Mouse (Mus musculus): ENCODE data around the gene Shisa8. TPM values are rescaled to one million over a fixed set of nuclear protein-coding genes. Genes with fewer than 3 reads are reported as not detected.
"Not testable (repeated sequence)": the region's sequence is repeated elsewhere in the genome, so short reads cannot be mapped to it uniquely, and the experiment has no call there.

The Shisa8 gene
- 3.4 and 4.2 TPM in 2 replicates for polyA plus RNA-seq (2015; fragmentation: Nextera tagmentation; extraction: Ambion mirVana)

- H3K4me2 ChIP-seq (ENCODE audit: low read length) = peak within 1 kb of the TSS; percentile 74
- no peaks in the 10 kb centered on the region for H3K36me3 ChIP-seq (ENCODE audit: control insufficient read depth, insufficient read depth, low read length)
- peaks cover 53% of the 10 kb centered on the region for H3K27me3 ChIP-seq (replicated peaks; ENCODE audit: control insufficient read depth, insufficient read depth, low read length)
- ATAC-seq = no peak
- peak within 1 kb of the TSS; percentile 62 for H3K9ac ChIP-seq (ENCODE audit: low read depth, low read length)
- 1% methylated on average over 27 of the region's 34 CpGs for WGBS
- H3K4me3 ChIP-seq (ENCODE audit: low read length) = peak within 1 kb of the TSS; percentile 53
- H3K9me3 ChIP-seq (ENCODE audit: control insufficient read depth, low read length) = no peaks in the 10 kb centered on the region
- no peak within 1 kb of the TSS for H3K27ac ChIP-seq (ENCODE audit: low read depth, low read length)
- peaks cover 24% of the 10 kb centered on the region for H3K4me1 ChIP-seq (ENCODE audit: control insufficient read depth, insufficient read depth, low read depth, low read length)
These were observed at the start of gene Shisa8 for GRCm38 (mm10) chr15:82212752-82213063. Gene Shisa8, minus strand, starts transcription at chr15:82212815.

- H3K9me3 ChIP-seq (ENCODE audit: control insufficient read depth, low read length) = no peaks in the 10 kb centered on the region
- H3K4me1 ChIP-seq (ENCODE audit: control insufficient read depth, insufficient read depth, low read depth, low read length) = peaks cover 25% of the 10 kb centered on the region
- WGBS = 18% methylated on average over 16 of the region's 16 CpGs
- H3K27ac ChIP-seq (ENCODE audit: low read depth, low read length) = no peak overlapping the region
- H3K4me3 ChIP-seq (ENCODE audit: low read length) = no peak overlapping the region
- H3K4me2 ChIP-seq (ENCODE audit: low read length) = no peak overlapping the region
- ATAC-seq = no peak
- no peak overlapping the region for H3K9ac ChIP-seq (ENCODE audit: low read depth, low read length)
- H3K27me3 ChIP-seq (replicated peaks; ENCODE audit: control insufficient read depth, insufficient read depth, low read length) = no peaks in the 10 kb centered on the region
- no peaks in the 10 kb centered on the region for H3K36me3 ChIP-seq (ENCODE audit: control insufficient read depth, insufficient read depth, low read length)
These were observed 46.9 kb upstream of the Shisa8 start for GRCm38 (mm10) chr15:82259510-82259909.

GRCm38 (mm10) chr15:82255944-82256383 lies 43.3 kb upstream of the Shisa8 start:
- Histone ChIP-seq H3K36me3 (ENCODE audit: control insufficient read depth, insufficient read depth, low read length) (no peaks in the 10 kb centered on the region), H3K9ac (ENCODE audit: low read depth, low read length) (peak overlapping the region; percentile 74), H3K27ac (ENCODE audit: low read depth, low read length) (peak overlapping the region; percentile 90), H3K27me3 (replicated peaks; ENCODE audit: control insufficient read depth, insufficient read depth, low read length) (no peaks in the 10 kb centered on the region), H3K4me1 (ENCODE audit: control insufficient read depth, insufficient read depth, low read depth, low read length) (peaks cover 22% of the 10 kb centered on the region), H3K4me3 (ENCODE audit: low read length) (peak overlapping the region; percentile 58), H3K4me2 (ENCODE audit: low read length) (peak overlapping the region; percentile 59), H3K9me3 (ENCODE audit: control insufficient read depth, low read length) (no peaks in the 10 kb centered on the region)
- 7% methylated on average over 10 of the region's 10 CpGs for WGBS
- peak; percentile 95 for ATAC-seq

- peak overlapping the region; percentile 74; the same call in 1 of the 2 replicates for H3K9ac ChIP-seq (ENCODE audit: low read depth, low read length)
- H3K27me3 ChIP-seq (replicated peaks; ENCODE audit: control insufficient read depth, insufficient read depth, low read length) = no peaks in the 10 kb centered on the region
- H3K9me3 ChIP-seq (ENCODE audit: control insufficient read depth, low read length) = no peaks in the 10 kb centered on the region
- H3K4me1 ChIP-seq (ENCODE audit: control insufficient read depth, insufficient read depth, low read depth, low read length) = peaks cover 22% of the 10 kb centered on the region
- ATAC-seq = no peak
- H3K4me3 ChIP-seq (ENCODE audit: low read length) = no peak overlapping the region; the same call in 1 of the 2 replicates
- no peaks in the 10 kb centered on the region for H3K36me3 ChIP-seq (ENCODE audit: control insufficient read depth, insufficient read depth, low read length)
- WGBS = 39% methylated on average over 4 of the region's 4 CpGs
- peak overlapping the region; percentile 90 for H3K27ac ChIP-seq (ENCODE audit: low read depth, low read length)
- peak overlapping the region; percentile 59 for H3K4me2 ChIP-seq (ENCODE audit: low read length)
These were observed 42.6 kb upstream of the Shisa8 start for GRCm38 (mm10) chr15:82255248-82255647.

GRCm38 (mm10) chr15:82252097-82252496 lies 39.5 kb upstream of the Shisa8 start, which contains the start of gene 1500009C09Rik:
Gene 1500009C09Rik, plus strand, starts transcription at chr15:82252397.
- H3K4me3 ChIP-seq (ENCODE audit: low read length) = no peak within 1 kb of the TSS
- H3K9ac ChIP-seq (ENCODE audit: low read depth, low read length) = no peak within 1 kb of the TSS
- H3K27ac ChIP-seq (ENCODE audit: low read depth, low read length) = no peak within 1 kb of the TSS
- H3K36me3 ChIP-seq (ENCODE audit: control insufficient read depth, insufficient read depth, low read length) = no peaks in the 10 kb centered on the region
- H3K9me3 ChIP-seq (ENCODE audit: control insufficient read depth, low read length) = no peaks in the 10 kb centered on the region
- no peak for ATAC-seq
- H3K27me3 ChIP-seq (replicated peaks; ENCODE audit: control insufficient read depth, insufficient read depth, low read length) = no peaks in the 10 kb centered on the region
- H3K4me1 ChIP-seq (ENCODE audit: control insufficient read depth, insufficient read depth, low read depth, low read length) = peaks cover 16% of the 10 kb centered on the region
- WGBS = 91% methylated on average over 6 of the region's 6 CpGs
- no peak within 1 kb of the TSS for H3K4me2 ChIP-seq (ENCODE audit: low read length)

- Histone ChIP-seq H3K4me2 (ENCODE audit: low read length) (no peak overlapping the region), H3K9ac (ENCODE audit: low read depth, low read length) (no peak overlapping the region), H3K36me3 (ENCODE audit: control insufficient read depth, insufficient read depth, low read length) (no peaks in the 10 kb centered on the region), H3K9me3 (ENCODE audit: control insufficient read depth, low read length) (no peaks in the 10 kb centered on the region), H3K4me3 (ENCODE audit: low read length) (no peak overlapping the region), H3K27ac (ENCODE audit: low read depth, low read length) (no peak overlapping the region), H3K27me3 (replicated peaks; ENCODE audit: control insufficient read depth, insufficient read depth, low read length) (no peaks in the 10 kb centered on the region), H3K4me1 (ENCODE audit: control insufficient read depth, insufficient read depth, low read depth, low read length) (peaks cover 11% of the 10 kb centered on the region)
- no peak for ATAC-seq
- WGBS = 97% methylated on average over 3 of the region's 3 CpGs
These were observed 39.0 kb upstream of the Shisa8 start for GRCm38 (mm10) chr15:82251579-82251978.

GRCm38 (mm10) chr15:82247131-82247776 lies 34.6 kb upstream of the Shisa8 start:
- Histone ChIP-seq H3K27ac (ENCODE audit: low read depth, low read length) (no peak overlapping the region), H3K27me3 (replicated peaks; ENCODE audit: control insufficient read depth, insufficient read depth, low read length) (no peaks in the 10 kb centered on the region), H3K4me1 (ENCODE audit: control insufficient read depth, insufficient read depth, low read depth, low read length) (peaks cover 7% of the 10 kb centered on the region), H3K36me3 (ENCODE audit: control insufficient read depth, insufficient read depth, low read length) (no peaks in the 10 kb centered on the region), H3K4me2 (ENCODE audit: low read length) (no peak overlapping the region), H3K4me3 (ENCODE audit: low read length) (no peak overlapping the region), H3K9me3 (ENCODE audit: control insufficient read depth, low read length) (no peaks in the 10 kb centered on the region), H3K9ac (ENCODE audit: low read depth, low read length) (no peak overlapping the region)
- ATAC-seq = no peak
- 75% methylated on average over 3 of the region's 3 CpGs for WGBS

- not testable (repeated sequence) for H3K4me1 ChIP-seq (ENCODE audit: control insufficient read depth, insufficient read depth, low read depth, low read length); H3K27me3 ChIP-seq (replicated peaks; ENCODE audit: control insufficient read depth, insufficient read depth, low read length); H3K27ac ChIP-seq (ENCODE audit: low read depth, low read length); ATAC-seq; H3K36me3 ChIP-seq (ENCODE audit: control insufficient read depth, insufficient read depth, low read length); H3K9me3 ChIP-seq (ENCODE audit: control insufficient read depth, low read length)
- 23% methylated on average over 9 of the region's 9 CpGs for WGBS
- Histone ChIP-seq H3K4me2 (ENCODE audit: low read length) (peak overlapping the region; percentile 75), H3K4me3 (ENCODE audit: low read length) (peak overlapping the region; percentile 88), H3K9ac (ENCODE audit: low read depth, low read length) (peak overlapping the region; percentile 65)
These were observed 32.2 kb upstream of the Shisa8 start for GRCm38 (mm10) chr15:82244805-82245161.

- peak within 1 kb of the TSS; percentile 65 for H3K9ac ChIP-seq (ENCODE audit: low read depth, low read length)
- H3K27me3 ChIP-seq (replicated peaks; ENCODE audit: control insufficient read depth, insufficient read depth, low read length) = no peaks in the 10 kb centered on the region
- H3K36me3 ChIP-seq (ENCODE audit: control insufficient read depth, insufficient read depth, low read length) = no peaks in the 10 kb centered on the region
- H3K4me1 ChIP-seq (ENCODE audit: control insufficient read depth, insufficient read depth, low read depth, low read length) = peaks cover 7% of the 10 kb centered on the region
- WGBS = under 1% methylated on average over 62 of the region's 65 CpGs
- peak within 1 kb of the TSS; percentile 75 for H3K4me2 ChIP-seq (ENCODE audit: low read length)
- H3K4me3 ChIP-seq (ENCODE audit: low read length) = peak within 1 kb of the TSS; percentile 88
- ATAC-seq = peak; percentile 99
- H3K27ac ChIP-seq (ENCODE audit: low read depth, low read length) = peak within 1 kb of the TSS; percentile 78; the same call in 1 of the 2 replicates
- no peaks in the 10 kb centered on the region for H3K9me3 ChIP-seq (ENCODE audit: control insufficient read depth, low read length)
These were observed 31.6 kb upstream of the Shisa8 start, which contains the start of gene Cenpm for GRCm38 (mm10) chr15:82244115-82244804. Gene Cenpm, minus strand, starts transcription at chr15:82244748.

All from hindbrain, embryonic 16.5 days (tissue).